Mouse (Mus musculus): ENCODE data around the gene Ap1g1. TPM values are rescaled to one million over a fixed set of nuclear protein-coding genes. Genes with fewer than 3 reads are reported as not detected.

The Ap1g1 gene
- total and polyA plus RNA-seq, 2 experiments = 28.2 to 54.8 TPM

DNA sequence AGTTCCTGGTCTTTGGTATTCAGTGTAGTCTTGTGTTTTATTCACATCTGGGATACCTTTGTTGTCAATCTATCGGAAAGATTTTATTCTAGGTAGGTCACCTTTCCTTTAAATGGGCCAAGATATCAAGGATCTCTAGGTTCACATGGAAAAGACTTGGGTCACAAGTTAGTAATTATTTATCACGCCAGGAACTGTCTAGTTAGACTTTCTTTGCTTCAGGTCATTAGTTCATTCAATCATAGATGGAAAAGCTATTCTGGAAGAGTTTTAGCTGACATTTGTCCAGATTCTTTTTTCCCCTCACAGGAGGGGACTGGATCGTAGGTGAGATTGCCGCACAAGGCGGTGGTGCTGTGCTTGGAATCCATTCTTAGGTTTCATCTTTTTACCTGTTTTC lies 503 bp upstream of the Ap1g1 start:
- WGBS = 18% methylated on average over 5 of the region's 5 CpGs
- no peak overlapping the region for H3K4me3 ChIP-seq (ENCODE audit: insufficient read depth, low read depth, low read length)
- H3K27me3 ChIP-seq (ENCODE audit: control insufficient read depth, insufficient read depth, low read length) = no peaks in the 10 kb centered on the region

DNA sequence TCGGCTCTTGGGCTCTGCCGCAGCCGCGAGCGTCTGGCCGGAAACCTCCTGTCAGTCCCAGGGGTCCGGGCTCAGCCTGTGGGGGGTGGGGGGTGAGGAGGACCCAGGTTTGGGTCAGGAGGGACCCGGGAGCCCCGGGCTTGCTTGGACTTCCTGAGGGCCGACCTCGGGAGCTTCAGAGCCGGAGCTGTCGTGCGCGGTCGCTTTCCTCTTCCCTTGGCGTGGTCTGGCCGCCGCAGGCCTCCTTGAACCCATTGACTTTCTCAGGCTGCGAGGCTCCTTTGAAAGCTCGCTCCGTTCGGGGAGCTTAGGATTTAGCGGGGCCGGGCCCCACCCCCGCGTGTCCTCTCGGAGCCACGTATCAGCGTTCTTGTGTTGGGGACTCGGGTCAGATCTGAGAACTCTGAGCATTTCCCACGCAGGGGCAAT lies 653 bp downstream of the Ap1g1 start:
- peak; percentile 56 for DNase-seq (ENCODE audit: extremely low read depth, low read depth, low spot score)
- no peak for TF ChIP-seq CTCF (IDR thresholded peaks at IDR 0.05; ENCODE audit: low read depth, low read length)
- TF ChIP-seq POLR2A (IDR thresholded peaks at IDR 0.05; ENCODE audit: extremely low read depth, insufficient read depth, low read length) = no peak
- Histone ChIP-seq H3K9ac (ENCODE audit: low read depth, low read length) (peak overlapping the region; percentile 86), H3K27ac (replicated peaks; ENCODE audit: insufficient read depth, low read depth, low read length) (peak overlapping the region; percentile 86), H3K36me3 (ENCODE audit: control insufficient read depth, insufficient read depth, low read length) (no peaks in the 10 kb centered on the region), H3K4me3 (ENCODE audit: insufficient read depth, low read depth, low read length) (peak overlapping the region; percentile 84), H3K79me2 (ENCODE audit: control insufficient read depth, insufficient read depth, low read length) (peaks cover 30% of the 10 kb centered on the region; the same call in 1 of the 2 replicates), H3K4me1 (ENCODE audit: control insufficient read depth, insufficient read depth, low read length) (peaks cover 17% of the 10 kb centered on the region), H3K27me3 (ENCODE audit: control insufficient read depth, insufficient read depth, low read length) (no peaks in the 10 kb centered on the region)
- WGBS = under 1% methylated on average over 32 of the region's 32 CpGs

More for the DNA sequence above, 503 bp upstream of the Ap1g1 start:
- Histone ChIP-seq H3K4me1 (ENCODE audit: control insufficient read depth, insufficient read depth, low read length) (peaks cover 13% of the 10 kb centered on the region), H3K9ac (ENCODE audit: low read depth, low read length) (no peak overlapping the region), H3K27ac (replicated peaks; ENCODE audit: insufficient read depth, low read depth, low read length) (no peak overlapping the region), H3K36me3 (ENCODE audit: control insufficient read depth, insufficient read depth, low read length) (no peaks in the 10 kb centered on the region), H3K79me2 (ENCODE audit: control insufficient read depth, insufficient read depth, low read length) (peaks cover 22% of the 10 kb centered on the region; the same call in 1 of the 2 replicates)
- TF ChIP-seq CTCF (IDR thresholded peaks at IDR 0.05; ENCODE audit: low read depth, low read length) (no peak), POLR2A (IDR thresholded peaks at IDR 0.05; ENCODE audit: extremely low read depth, insufficient read depth, low read length) (no peak)
- no peak for DNase-seq (ENCODE audit: extremely low read depth, low read depth, low spot score)

DNA sequence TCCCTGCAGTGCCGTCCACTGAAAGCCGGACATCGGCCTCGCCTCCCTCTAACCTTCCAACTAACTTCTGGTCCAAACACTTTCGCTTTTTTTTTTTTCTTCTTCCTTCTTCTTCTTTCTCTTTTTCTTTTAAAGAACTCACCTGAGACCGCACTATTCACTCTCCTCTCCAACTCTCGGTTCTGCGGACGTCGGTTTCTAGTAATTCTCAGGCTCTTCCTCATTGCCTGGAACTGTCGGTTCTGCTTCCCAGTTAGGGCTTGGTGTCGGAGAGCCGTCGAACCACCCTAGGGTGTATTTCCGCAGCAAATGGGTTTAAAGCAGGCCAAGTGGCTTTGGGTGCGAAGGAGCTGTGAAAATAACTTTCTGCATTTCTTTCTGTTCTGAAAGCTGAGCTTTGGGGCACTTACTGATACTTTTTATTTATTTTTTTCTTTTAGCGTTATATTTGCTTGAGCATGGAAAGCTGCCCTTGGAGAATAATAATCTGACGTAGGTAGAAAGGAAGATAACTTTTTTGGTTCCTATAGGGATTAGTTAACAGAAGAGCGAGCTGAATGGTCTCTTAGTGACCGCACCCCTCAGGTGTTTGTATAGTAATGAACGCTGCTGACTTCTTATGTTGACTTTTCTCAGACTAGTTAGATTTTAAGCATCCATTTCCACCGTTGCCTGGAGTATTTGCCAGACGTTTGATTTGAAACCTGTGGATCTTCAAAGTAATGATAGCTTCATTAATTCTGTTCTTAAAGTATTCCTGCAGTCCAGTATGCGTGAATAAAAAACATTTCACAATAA lies 1.3 kb downstream of the Ap1g1 start:
- Histone ChIP-seq H3K36me3 (ENCODE audit: control insufficient read depth, insufficient read depth, low read length) (no peaks in the 10 kb centered on the region), H3K27me3 (ENCODE audit: control insufficient read depth, insufficient read depth, low read length) (no peaks in the 10 kb centered on the region), H3K27ac (replicated peaks; ENCODE audit: insufficient read depth, low read depth, low read length) (peak overlapping the region; percentile 86), H3K9ac (ENCODE audit: low read depth, low read length) (peak overlapping the region; percentile 86), H3K79me2 (ENCODE audit: control insufficient read depth, insufficient read depth, low read length) (peaks cover 30% of the 10 kb centered on the region; the same call in 1 of the 2 replicates), H3K4me3 (ENCODE audit: insufficient read depth, low read depth, low read length) (peak overlapping the region; percentile 84), H3K4me1 (ENCODE audit: control insufficient read depth, insufficient read depth, low read length) (peaks cover 17% of the 10 kb centered on the region)
- WGBS = 4% methylated on average over 24 of the region's 24 CpGs
- no peak for TF ChIP-seq CTCF (IDR thresholded peaks at IDR 0.05; ENCODE audit: low read depth, low read length)
- TF ChIP-seq POLR2A (IDR thresholded peaks at IDR 0.05; ENCODE audit: extremely low read depth, insufficient read depth, low read length) = no peak
- DNase-seq (ENCODE audit: extremely low read depth, low read depth, low spot score) = peak; percentile 61

DNA sequence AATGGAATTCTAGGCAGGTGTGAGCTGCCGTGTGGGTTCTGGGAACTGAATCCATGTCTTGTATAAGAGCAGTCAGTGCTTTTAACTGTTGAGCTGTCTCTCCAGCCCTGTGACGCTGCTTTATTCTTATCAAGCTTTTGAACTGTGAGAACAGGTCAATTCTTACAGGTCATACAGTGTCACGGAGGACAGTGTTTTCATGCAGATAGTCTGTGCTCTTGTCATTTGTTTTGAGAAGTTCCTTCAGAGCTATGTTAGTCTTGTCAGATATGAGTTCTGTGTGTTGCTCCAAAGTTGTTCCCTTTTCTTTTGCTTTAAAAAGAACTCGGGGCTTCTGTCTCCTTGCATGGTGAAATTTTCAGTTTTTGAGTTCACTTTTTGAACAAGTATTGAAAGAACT lies 2.2 kb downstream of the Ap1g1 start:
- no peaks in the 10 kb centered on the region for H3K36me3 ChIP-seq (ENCODE audit: control insufficient read depth, insufficient read depth, low read length)
- H3K27me3 ChIP-seq (ENCODE audit: control insufficient read depth, insufficient read depth, low read length) = no peaks in the 10 kb centered on the region
- 9% methylated on average over 4 of the region's 4 CpGs for WGBS
- TF ChIP-seq CTCF (IDR thresholded peaks at IDR 0.05; ENCODE audit: low read depth, low read length) = no peak
- TF ChIP-seq POLR2A (IDR thresholded peaks at IDR 0.05; ENCODE audit: extremely low read depth, insufficient read depth, low read length) = no peak
- no peak overlapping the region for H3K9ac ChIP-seq (ENCODE audit: low read depth, low read length)
- H3K4me3 ChIP-seq (ENCODE audit: insufficient read depth, low read depth, low read length) = no peak overlapping the region
- H3K79me2 ChIP-seq (ENCODE audit: control insufficient read depth, insufficient read depth, low read length) = peaks cover 34% of the 10 kb centered on the region; the same call in 1 of the 2 replicates
- peaks cover 17% of the 10 kb centered on the region for H3K4me1 ChIP-seq (ENCODE audit: control insufficient read depth, insufficient read depth, low read length)
- DNase-seq (ENCODE audit: extremely low read depth, low read depth, low spot score) = peak; percentile 74
- H3K27ac ChIP-seq (replicated peaks; ENCODE audit: insufficient read depth, low read depth, low read length) = no peak overlapping the region

DNA sequence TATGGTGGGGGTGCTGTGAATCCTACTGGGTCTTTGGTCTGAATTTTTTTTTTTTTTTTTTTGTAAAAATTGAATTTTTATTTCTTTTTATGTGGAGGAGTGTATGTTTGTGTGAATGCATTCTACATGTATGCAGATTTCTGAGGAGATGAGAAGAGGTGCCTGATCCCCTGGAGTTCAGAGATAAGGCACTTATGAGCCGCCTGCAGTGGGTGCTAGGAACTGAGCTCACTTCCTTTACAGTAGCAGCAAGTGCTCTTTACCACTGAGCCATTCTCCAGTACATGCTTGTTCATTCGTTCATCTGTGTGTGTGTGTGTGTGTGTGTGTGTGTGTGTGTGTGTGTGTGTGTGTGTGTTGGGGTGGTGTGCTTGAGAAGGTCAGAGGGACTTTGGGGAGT lies 12.6 kb downstream of the Ap1g1 start:
- no peaks in the 10 kb centered on the region for H3K27me3 ChIP-seq (ENCODE audit: control insufficient read depth, insufficient read depth, low read length)
- peaks cover 14% of the 10 kb centered on the region; the same call in 1 of the 2 replicates for H3K4me1 ChIP-seq (ENCODE audit: control insufficient read depth, insufficient read depth, low read length)
- no peak for TF ChIP-seq CTCF (IDR thresholded peaks at IDR 0.05; ENCODE audit: low read depth, low read length)
- TF ChIP-seq POLR2A (IDR thresholded peaks at IDR 0.05; ENCODE audit: extremely low read depth, insufficient read depth, low read length) = no peak
- H3K4me3 ChIP-seq (ENCODE audit: insufficient read depth, low read depth, low read length) = no peak overlapping the region
- H3K36me3 ChIP-seq (ENCODE audit: control insufficient read depth, insufficient read depth, low read length) = no peaks in the 10 kb centered on the region
- no peak for DNase-seq (ENCODE audit: extremely low read depth, low read depth, low spot score)
- H3K79me2 ChIP-seq (ENCODE audit: control insufficient read depth, insufficient read depth, low read length) = peaks cover 26% of the 10 kb centered on the region
- WGBS = 83% methylated on average over 2 of the region's 2 CpGs
- H3K27ac ChIP-seq (replicated peaks; ENCODE audit: insufficient read depth, low read depth, low read length) = no peak overlapping the region
- H3K9ac ChIP-seq (ENCODE audit: low read depth, low read length) = no peak overlapping the region

DNA sequence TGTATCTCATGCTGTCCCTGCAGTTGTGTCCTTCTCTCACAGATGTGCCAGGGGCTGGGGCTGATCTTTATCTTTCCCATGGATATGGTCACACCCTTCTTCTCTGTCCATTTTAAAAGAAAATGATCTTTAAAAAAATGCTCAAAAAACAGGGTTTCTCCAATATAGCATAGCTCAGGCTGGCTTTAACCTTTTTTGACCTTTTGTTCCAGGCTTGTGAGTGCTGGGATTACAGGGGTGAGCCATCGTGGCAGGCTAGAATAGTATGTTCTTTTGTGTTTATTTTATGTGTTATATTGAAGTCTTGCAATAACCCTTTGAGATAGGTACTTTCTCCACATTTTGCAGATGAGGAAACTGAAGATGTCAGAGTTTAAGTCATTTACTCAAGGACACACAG lies 16.8 kb downstream of the Ap1g1 start:
- Histone ChIP-seq H3K27me3 (ENCODE audit: control insufficient read depth, insufficient read depth, low read length) (no peaks in the 10 kb centered on the region), H3K4me1 (ENCODE audit: control insufficient read depth, insufficient read depth, low read length) (peaks cover 20% of the 10 kb centered on the region), H3K9ac (ENCODE audit: low read depth, low read length) (no peak overlapping the region), H3K4me3 (ENCODE audit: insufficient read depth, low read depth, low read length) (no peak overlapping the region), H3K36me3 (ENCODE audit: control insufficient read depth, insufficient read depth, low read length) (no peaks in the 10 kb centered on the region), H3K27ac (replicated peaks; ENCODE audit: insufficient read depth, low read depth, low read length) (no peak overlapping the region), H3K79me2 (ENCODE audit: control insufficient read depth, insufficient read depth, low read length) (peaks cover 33% of the 10 kb centered on the region)
- peak; percentile 82 for DNase-seq (ENCODE audit: extremely low read depth, low read depth, low spot score)
- WGBS = 0% methylated on average over 1 of the region's 1 CpGs
- TF ChIP-seq POLR2A (IDR thresholded peaks at IDR 0.05; ENCODE audit: extremely low read depth, insufficient read depth, low read length) = no peak
- no peak for TF ChIP-seq CTCF (IDR thresholded peaks at IDR 0.05; ENCODE audit: low read depth, low read length)

Data from liver, adult 2 months (tissue).